Mouse (Mus musculus) heart, adult 18-20 months (tissue): ENCODE measurements around the gene Ccndbp1. TPM values are rescaled to one million over a fixed set of nuclear protein-coding genes. Genes with fewer than 3 reads are reported as not detected.
"Not testable (repeated sequence)": the region's sequence is repeated elsewhere in the genome, so short reads cannot be mapped to it uniquely, and the experiment has no call there.

Experiments used
- DNase-seq, 2 experiments: peaks; one replicate each; pipeline ENCODE4 v3.0.0; 2021 to 2022; ENCODE audit warnings: mixed read lengths in 1 of 2
- long read RNA-seq, 2 experiments: library from polyadenylated mRNA; stranded (forward); transcript quantifications; one replicate each; pipeline ENCODE4 v2.0.0; 2021
- total RNA-seq, 2 experiments: library from RNA; stranded (reverse); gene quantifications; 2 replicates each; pipeline ENCODE4 v1.2.3; 2021

Gene Ccndbp1
- 10 to 100 TPM; 32.5 to 35.2 TPM for total RNA-seq
- long read RNA-seq, experiment 1, transcript Ccndbp1-201 (11 exons, 1,569 nt): major isoform, 28 of 28 reads
- long read RNA-seq, experiment 1, partial matches to known transcripts: 0 of 28 reads
- long read RNA-seq, experiment 1, other reads (novel, unspliced or antisense): 0 of 28 reads
- long read RNA-seq, experiment 2, transcript Ccndbp1-201 (11 exons, 1,569 nt): major isoform, 17 of 17 reads
- long read RNA-seq, experiment 2, partial matches to known transcripts: 0 of 17 reads
- long read RNA-seq, experiment 2, other reads (novel, unspliced or antisense): 0 of 17 reads

DNA sequence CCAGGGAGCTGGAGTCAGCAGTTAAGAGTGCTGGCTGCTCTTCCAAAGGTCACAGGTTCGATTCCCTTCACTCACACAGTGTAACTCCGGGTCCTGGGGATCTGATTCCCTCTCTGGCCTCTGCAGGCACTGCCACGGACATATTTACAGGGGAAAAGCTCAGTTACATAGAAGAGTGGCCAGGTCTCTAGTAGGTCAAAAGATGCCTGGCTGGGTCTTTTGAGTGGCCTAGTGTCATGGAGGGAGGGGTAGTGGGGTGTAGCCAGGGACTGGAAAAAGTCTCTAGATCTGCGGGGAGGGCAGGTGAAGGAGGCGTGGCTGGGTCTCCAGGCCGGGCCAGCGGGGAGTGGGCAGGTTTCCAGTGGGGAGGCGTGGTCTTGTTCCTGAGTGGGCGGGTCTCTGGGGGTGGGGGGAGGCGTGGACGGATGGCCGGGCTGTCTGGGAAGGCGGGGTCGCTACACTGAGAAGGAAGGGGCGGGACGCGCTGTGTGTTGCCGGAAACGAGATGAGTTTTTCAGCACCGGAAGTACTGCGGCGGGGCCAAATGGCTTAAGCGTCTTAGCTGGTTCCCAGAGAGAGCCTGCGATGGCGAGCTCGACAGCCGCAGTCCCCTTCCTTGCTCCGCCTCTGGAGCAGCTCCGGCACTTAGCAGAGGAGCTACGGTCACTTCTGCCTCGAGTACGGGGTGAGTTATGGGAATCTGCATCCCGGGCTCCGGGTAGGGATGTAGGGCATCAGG lies at the start of gene Ccndbp1:
Gene Ccndbp1 (plus strand): TSS at position 479 of the 739 bp plus-strand sequence.
- peak; percentile 92 to 95 for DNase-seq

DNA sequence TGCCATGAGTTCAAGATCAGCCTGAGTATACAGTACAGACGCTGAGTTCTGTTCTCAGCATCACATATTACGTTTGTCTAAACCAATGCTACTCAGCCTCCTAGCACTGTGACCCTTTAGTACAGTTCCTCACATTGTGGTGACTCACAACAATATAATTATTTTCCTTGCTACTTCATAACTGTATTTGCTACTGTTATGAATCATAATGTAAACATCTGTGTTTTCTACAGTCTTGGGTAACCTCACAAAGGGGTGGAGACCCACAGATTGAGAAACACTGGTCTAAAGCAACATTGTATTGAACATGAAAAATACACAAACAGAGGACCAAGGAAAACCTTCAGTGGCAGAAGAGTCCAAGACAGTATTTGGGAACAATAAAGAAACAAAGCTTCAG lies 48.8 kb upstream of the Ccndbp1 start:
- no peak for DNase-seq

DNA sequence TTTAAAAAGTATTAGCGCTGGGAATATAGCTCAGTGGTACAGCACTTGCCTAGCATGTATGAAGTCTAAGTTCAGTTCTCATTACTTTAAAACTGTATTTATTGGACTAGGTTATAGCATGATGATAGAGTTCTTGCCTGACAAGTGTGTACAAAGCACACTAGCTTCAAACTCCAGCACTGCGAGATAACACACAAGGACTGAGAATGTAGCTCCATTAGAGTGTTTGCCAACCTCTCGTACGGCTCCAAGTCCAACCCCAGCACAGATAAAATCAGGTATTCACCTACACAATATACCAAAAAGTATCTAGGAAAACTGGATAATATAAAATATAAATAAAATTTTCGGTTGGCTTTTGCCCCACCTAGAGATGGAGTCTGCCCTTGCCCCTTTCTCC lies 48.4 kb upstream of the Ccndbp1 start:
- no peak for DNase-seq

- no peak for DNase-seq
Measured at GRCm38 (mm10) chr2:120960261-120960660, 47.9 kb upstream of the Ccndbp1 start.

- no peak for DNase-seq
Measured at GRCm38 (mm10) chr2:120963110-120963509, 45.1 kb upstream of the Ccndbp1 start.

DNA sequence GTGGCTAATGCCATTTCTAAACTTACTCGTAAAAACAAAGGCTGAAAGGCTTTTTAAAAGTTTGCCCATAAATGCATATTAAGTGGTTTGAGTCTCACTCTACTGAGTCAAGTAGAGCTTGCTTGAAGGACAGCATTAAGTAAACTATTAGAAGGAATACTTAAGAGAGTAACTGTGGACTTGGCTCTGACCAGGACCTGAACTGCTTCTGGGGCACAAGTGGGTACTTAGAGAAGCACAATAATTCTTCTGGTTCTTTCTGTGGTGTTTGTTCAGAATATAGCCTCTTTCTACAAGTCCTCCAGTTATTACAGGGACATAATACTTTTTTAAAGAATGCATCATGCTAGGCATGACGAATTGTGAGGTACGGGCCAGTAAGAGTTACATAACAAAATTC lies 42.7 kb upstream of the Ccndbp1 start:
- DNase-seq: no peak

GRCm38 (mm10) chr2:120970045-120970539 lies 38.1 kb upstream of the Ccndbp1 start:
- DNase-seq: no peak

- DNase-seq: peak; percentile 90 to 93
Measured at GRCm38 (mm10) chr2:120970559-120971080, 37.6 kb upstream of the Ccndbp1 start, which contains the start of gene Ubr1. Gene Ubr1 (minus strand): TSS chr2:120970715.

- no peak for DNase-seq
Measured at GRCm38 (mm10) chr2:120971766-120972165, 36.4 kb upstream of the Ccndbp1 start.

GRCm38 (mm10) chr2:120972257-120972656 lies 35.9 kb upstream of the Ccndbp1 start:
- not testable (repeated sequence) for DNase-seq

- DNase-seq: no peak
Measured at GRCm38 (mm10) chr2:120972964-120973363, 35.2 kb upstream of the Ccndbp1 start.

- DNase-seq: no peak
Measured at GRCm38 (mm10) chr2:120976308-120976707, 31.9 kb upstream of the Ccndbp1 start.

DNA sequence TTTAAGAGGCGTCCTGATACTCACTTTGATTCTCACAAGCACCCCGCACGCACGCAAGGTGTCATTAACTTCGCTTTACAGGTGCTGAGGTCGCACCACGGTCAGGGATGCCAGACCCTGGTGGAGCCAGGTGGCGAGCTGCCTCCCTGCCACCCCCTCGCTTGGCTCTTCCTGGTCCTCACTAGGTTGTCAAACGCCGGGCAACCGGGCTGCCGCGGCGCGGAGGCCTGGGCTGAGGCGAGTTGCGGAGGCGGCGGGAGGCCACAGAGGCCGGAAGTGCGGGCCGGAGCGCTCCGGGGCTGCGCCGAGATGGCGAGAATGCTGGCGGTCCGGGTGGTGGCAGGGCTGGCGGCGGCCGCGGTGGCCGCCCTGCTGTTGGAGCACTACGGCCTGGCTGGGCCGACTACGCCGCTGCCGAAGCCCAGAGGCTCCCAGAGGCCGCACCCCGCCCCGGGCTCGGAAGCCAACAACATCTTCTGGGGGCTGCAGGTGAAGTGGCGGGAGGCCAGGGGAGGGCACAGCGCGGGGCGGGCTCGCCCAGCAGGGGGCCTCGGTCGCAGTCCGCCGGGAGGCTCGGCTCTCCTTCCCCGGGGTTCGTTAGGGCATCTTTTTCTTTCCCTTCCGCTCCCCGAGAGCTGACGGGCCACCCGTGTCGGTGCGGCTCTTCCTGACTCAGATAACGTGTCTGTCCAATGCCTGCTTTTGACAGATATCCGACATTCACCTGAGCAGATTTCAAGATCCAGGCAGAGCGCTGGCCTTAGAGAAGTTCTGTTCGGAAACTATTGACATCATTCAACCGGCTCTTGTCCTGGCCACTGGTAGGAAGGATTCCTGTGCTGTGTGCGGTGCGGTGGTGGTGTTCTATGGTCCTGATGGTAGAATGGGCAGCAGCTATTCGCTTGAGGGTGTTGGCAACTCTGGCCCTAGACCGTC lies 30.9 kb upstream of the Ccndbp1 start, which contains the start of gene Tmem62:
Gene Tmem62 (plus strand): TSS at position 28 of the 936 bp plus-strand sequence.
- DNase-seq: peak; percentile 74 to 82

DNA sequence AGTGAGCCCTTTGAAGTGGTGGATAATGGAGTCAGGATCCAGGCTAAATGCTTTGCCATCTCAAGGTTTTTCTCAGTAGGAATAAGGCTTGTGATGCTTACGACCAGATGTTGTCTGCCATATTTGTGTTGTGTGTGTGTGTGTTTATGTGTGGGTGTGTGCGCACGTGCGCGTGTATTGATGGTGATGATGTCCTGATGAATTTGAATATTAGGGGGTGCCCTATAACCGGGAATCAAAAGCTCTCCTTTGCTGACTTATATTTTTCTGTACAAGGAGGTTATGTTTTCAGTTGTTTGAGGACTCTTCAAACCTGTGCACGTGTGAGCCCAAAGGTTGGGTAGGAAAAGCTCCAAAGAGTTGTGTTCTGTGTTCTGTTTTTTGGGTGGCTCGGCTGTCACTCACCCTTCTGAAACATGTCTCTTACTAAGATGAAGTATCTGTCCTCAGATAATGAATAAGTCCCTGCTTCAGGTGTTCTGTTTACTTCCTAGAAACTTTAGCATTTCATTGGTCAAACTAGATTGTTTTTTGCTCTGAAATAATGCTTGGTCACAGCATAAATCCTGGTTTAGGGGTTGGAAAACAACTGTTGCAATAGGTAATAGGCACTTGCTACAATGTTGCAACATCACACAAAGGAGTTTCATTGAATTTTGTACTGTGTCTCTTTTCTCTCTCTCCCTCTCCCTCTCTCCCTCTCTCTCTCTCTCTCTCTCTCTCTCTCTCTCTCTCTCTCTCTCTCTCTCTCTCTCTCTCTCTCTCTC lies 30.1 kb upstream of the Ccndbp1 start:
- no peak for DNase-seq

DNA sequence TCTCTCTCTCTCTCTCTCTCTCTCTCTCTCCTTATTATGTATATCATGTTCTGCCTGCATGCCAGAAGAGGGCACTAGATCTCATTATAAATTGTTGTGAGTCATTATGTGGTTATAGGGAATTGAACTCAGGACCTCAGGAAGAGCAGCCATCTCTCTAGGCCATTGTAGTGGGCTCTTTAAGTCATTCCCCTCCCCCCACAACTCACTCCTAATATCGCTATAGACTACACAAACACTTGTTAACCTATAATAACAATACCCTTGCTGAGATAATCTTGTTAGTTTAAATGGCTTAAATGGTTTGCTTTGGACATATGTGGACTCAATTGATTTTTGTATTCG lies 29.5 kb upstream of the Ccndbp1 start:
- no peak for DNase-seq

- DNase-seq: no peak
Measured at GRCm38 (mm10) chr2:120979819-120980218, 28.4 kb upstream of the Ccndbp1 start.

GRCm38 (mm10) chr2:120980861-120981260 lies 27.3 kb upstream of the Ccndbp1 start:
- no peak for DNase-seq

- no peak for DNase-seq
Measured at GRCm38 (mm10) chr2:120983611-120984010, 24.6 kb upstream of the Ccndbp1 start.

GRCm38 (mm10) chr2:120985241-120985640 lies 23.0 kb upstream of the Ccndbp1 start:
- no peak for DNase-seq

DNA sequence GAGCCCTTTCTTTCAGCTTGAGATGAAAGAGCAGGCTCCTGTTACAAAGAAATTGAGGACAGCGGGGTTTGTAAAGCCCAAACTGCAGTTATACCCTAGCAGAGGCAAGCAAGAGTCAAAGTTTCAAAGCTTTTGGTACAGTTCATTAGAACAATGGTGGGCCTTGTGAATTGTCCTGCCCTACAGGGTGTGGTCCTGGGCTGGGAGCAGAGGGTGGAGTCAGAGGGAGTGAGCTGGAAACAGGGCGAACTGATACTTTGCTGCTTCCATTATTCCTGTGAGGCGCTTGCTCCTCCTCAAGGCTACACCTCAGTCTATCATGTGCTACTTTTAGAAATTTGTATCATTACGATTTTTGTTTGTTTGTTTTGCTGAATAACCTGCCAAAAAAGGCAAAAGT lies 17.0 kb upstream of the Ccndbp1 start:
- DNase-seq: no peak

- DNase-seq: not testable (repeated sequence)
Measured at GRCm38 (mm10) chr2:120996607-120997006, 11.6 kb upstream of the Ccndbp1 start.
